Mouse (Mus musculus): ENCODE results near the gene Atp1a2. TPM values are rescaled to one million over a fixed set of nuclear protein-coding genes. Genes with fewer than 3 reads are reported as not detected.

Atp1a2 gene
- 34.3 TPM for polyA plus RNA-seq (2014; fragmentation: Illumina TruSeq; extraction: RNeasy Lipid Tissue Mini Kit (QIAGEN cat#74804); ENCODE audit: insufficient read depth, low read depth, low replicate concordance)

GRCm38 (mm10) chr1:172297611-172298537 lies at the start of gene Atp1a2:
Gene Atp1a2, minus strand, starts transcription at chr1:172298064.

GRCm38 (mm10) chr1:172340729-172341321 lies 43.0 kb upstream of the Atp1a2 start, which contains the start of gene Kcnj10:
Gene Kcnj10, plus strand, starts transcription at chr1:172341210.

GRCm38 (mm10) chr1:172329131-172329530 lies 31.3 kb upstream of the Atp1a2 start, which contains the start of gene Kcnj9:
Gene Kcnj9, minus strand, starts transcription at chr1:172329318.

GRCm38 (mm10) chr1:172261477-172262078 lies 36.3 kb downstream of the Atp1a2 start, which contains the start of gene Igsf8:
Gene Igsf8, plus strand, starts transcription at chr1:172261641.

GRCm38 (mm10) chr1:172258314-172258713 lies 39.5 kb downstream of the Atp1a2 start, which contains the start of gene Atp1a4:
Gene Atp1a4, minus strand, starts transcription at chr1:172258414.

Other genes starting within 250 kb of the Atp1a2 start
- gene Nhlh1, start 240.5 kb downstream of the Atp1a2 start, polyA plus RNA-seq (2014; fragmentation: Illumina TruSeq; extraction: RNeasy Lipid Tissue Mini Kit (QIAGEN cat#74804); ENCODE audit: insufficient read depth, low read depth, low replicate concordance) = not detected
- gene Copa, start 215.5 kb downstream of the Atp1a2 start, polyA plus RNA-seq (2014; fragmentation: Illumina TruSeq; extraction: RNeasy Lipid Tissue Mini Kit (QIAGEN cat#74804); ENCODE audit: insufficient read depth, low read depth, low replicate concordance) = 70.4 TPM
- gene Ncstn, start 215.3 kb downstream of the Atp1a2 start, polyA plus RNA-seq (2014; fragmentation: Illumina TruSeq; extraction: RNeasy Lipid Tissue Mini Kit (QIAGEN cat#74804); ENCODE audit: insufficient read depth, low read depth, low replicate concordance) = 40.9 TPM
- gene Pex19, start 171.3 kb downstream of the Atp1a2 start, polyA plus RNA-seq (2014; fragmentation: Illumina TruSeq; extraction: RNeasy Lipid Tissue Mini Kit (QIAGEN cat#74804); ENCODE audit: insufficient read depth, low read depth, low replicate concordance) = 51.8 TPM
- gene Dcaf8, start 150.0 kb downstream of the Atp1a2 start, polyA plus RNA-seq (2014; fragmentation: Illumina TruSeq; extraction: RNeasy Lipid Tissue Mini Kit (QIAGEN cat#74804); ENCODE audit: insufficient read depth, low read depth, low replicate concordance) = 44.6 TPM
- 148 TPM for gene Pea15a, start 91.3 kb downstream of the Atp1a2 start, polyA plus RNA-seq (2014; fragmentation: Illumina TruSeq; extraction: RNeasy Lipid Tissue Mini Kit (QIAGEN cat#74804); ENCODE audit: insufficient read depth, low read depth, low replicate concordance)
- gene Casq1, start 78.2 kb downstream of the Atp1a2 start, polyA plus RNA-seq (2014; fragmentation: Illumina TruSeq; extraction: RNeasy Lipid Tissue Mini Kit (QIAGEN cat#74804); ENCODE audit: insufficient read depth, low read depth, low replicate concordance) = 2.0 TPM
- not detected for gene Atp1a4, start 39.6 kb downstream of the Atp1a2 start, polyA plus RNA-seq (2014; fragmentation: Illumina TruSeq; extraction: RNeasy Lipid Tissue Mini Kit (QIAGEN cat#74804); ENCODE audit: insufficient read depth, low read depth, low replicate concordance)
- 20.4 TPM for gene Igsf8, start 36.4 kb downstream of the Atp1a2 start, polyA plus RNA-seq (2014; fragmentation: Illumina TruSeq; extraction: RNeasy Lipid Tissue Mini Kit (QIAGEN cat#74804); ENCODE audit: insufficient read depth, low read depth, low replicate concordance)
- not detected for gene Kcnj9, start 31.3 kb upstream of the Atp1a2 start, polyA plus RNA-seq (2014; fragmentation: Illumina TruSeq; extraction: RNeasy Lipid Tissue Mini Kit (QIAGEN cat#74804); ENCODE audit: insufficient read depth, low read depth, low replicate concordance)
- 0.08 TPM for gene Kcnj10, start 43.1 kb upstream of the Atp1a2 start, polyA plus RNA-seq (2014; fragmentation: Illumina TruSeq; extraction: RNeasy Lipid Tissue Mini Kit (QIAGEN cat#74804); ENCODE audit: insufficient read depth, low read depth, low replicate concordance)
- gene Pigm, start 78.5 kb upstream of the Atp1a2 start, polyA plus RNA-seq (2014; fragmentation: Illumina TruSeq; extraction: RNeasy Lipid Tissue Mini Kit (QIAGEN cat#74804); ENCODE audit: insufficient read depth, low read depth, low replicate concordance) = 4.4 TPM
- gene Slamf9, start 177.3 kb upstream of the Atp1a2 start, polyA plus RNA-seq (2014; fragmentation: Illumina TruSeq; extraction: RNeasy Lipid Tissue Mini Kit (QIAGEN cat#74804); ENCODE audit: insufficient read depth, low read depth, low replicate concordance) = 16.0 TPM
- 2.1 TPM for gene Igsf9, start 183.7 kb upstream of the Atp1a2 start, polyA plus RNA-seq (2014; fragmentation: Illumina TruSeq; extraction: RNeasy Lipid Tissue Mini Kit (QIAGEN cat#74804); ENCODE audit: insufficient read depth, low read depth, low replicate concordance)
- gene Tagln2, start 202.0 kb upstream of the Atp1a2 start, polyA plus RNA-seq (2014; fragmentation: Illumina TruSeq; extraction: RNeasy Lipid Tissue Mini Kit (QIAGEN cat#74804); ENCODE audit: insufficient read depth, low read depth, low replicate concordance) = 544 TPM
- 9.2 TPM for gene Cfap45, start 222.7 kb upstream of the Atp1a2 start, polyA plus RNA-seq (2014; fragmentation: Illumina TruSeq; extraction: RNeasy Lipid Tissue Mini Kit (QIAGEN cat#74804); ENCODE audit: insufficient read depth, low read depth, low replicate concordance)